Mouse (Mus musculus): ENCODE results near the gene Gstt2. TPM values are rescaled to one million over a fixed set of nuclear protein-coding genes. Genes with fewer than 3 reads are reported as not detected.

Gstt2 gene
- polyA plus RNA-seq, 1 experiment from 2014 or later = 7.2 TPM

DNA sequence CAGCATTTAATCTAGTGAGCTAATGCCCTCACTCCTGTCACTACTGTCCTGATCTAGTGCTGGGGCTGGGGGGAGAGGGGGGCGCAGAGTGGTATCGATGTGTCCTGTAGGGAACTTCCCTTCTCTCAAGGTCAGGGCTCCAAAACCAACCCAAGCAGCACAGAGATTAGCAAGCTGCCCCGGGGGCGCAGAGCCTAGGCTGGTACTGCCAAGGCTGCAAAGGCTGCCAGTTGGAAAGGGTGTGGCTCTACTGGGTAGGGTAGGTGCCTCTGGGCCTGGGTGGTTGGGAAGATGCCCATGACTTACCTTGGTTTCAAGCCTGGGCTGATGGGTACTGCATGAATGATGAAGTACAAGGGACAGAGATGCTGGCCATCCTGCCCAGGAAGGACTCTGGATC, 20.4 kb upstream of the Gstt2 start:
- Histone ChIP-seq H3K9me3 (ENCODE audit: control insufficient read depth, low read length) (no peaks in the 10 kb centered on the region), H3K27me3 (ENCODE audit: control insufficient read depth, insufficient read depth, low read length) (no peaks in the 10 kb centered on the region), H3K4me3 (ENCODE audit: low read depth, low read length) (no peak overlapping the region), H3K4me1 (ENCODE audit: control insufficient read depth, insufficient read depth, low read length) (peaks cover 10% of the 10 kb centered on the region; the same call in 1 of the 2 replicates), H3K9ac (ENCODE audit: low read length) (no peak overlapping the region), H3K27ac (ENCODE audit: low read depth, low read length) (no peak overlapping the region), H3K4me2 (ENCODE audit: low read depth) (no peak overlapping the region), H3K36me3 (ENCODE audit: control insufficient read depth, insufficient read depth, low read length) (no peaks in the 10 kb centered on the region; the same call in 1 of the 2 replicates)
- DNase-seq (ENCODE audit: low spot score) = no peak
- ATAC-seq (ENCODE audit: insufficient read depth, low FRiP score, low TSS enrichment) = no peak
- WGBS = 99% methylated on average over 4 of the region's 4 CpGs

DNA sequence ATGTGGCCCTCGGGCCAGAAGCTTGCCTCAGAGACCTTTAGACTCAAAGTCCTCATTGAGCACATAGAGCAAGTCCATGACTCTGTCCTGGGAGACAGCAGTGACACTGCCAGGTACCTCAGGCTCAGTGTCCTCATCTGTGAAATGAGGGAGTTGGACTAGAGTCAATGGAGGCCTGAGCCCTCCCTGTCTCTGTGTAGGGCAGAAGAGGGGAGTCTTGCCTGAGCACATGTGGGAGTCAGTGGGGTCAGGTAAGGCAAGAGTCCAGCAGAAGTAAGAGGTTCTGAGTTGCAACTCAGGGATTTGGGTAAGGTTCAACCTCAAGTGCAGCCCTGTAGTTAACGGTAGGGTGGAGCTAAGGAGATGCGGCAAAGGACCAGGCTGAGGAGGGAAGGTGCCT, 19.8 kb upstream of the Gstt2 start:
- Histone ChIP-seq H3K36me3 (ENCODE audit: control insufficient read depth, insufficient read depth, low read length) (no peaks in the 10 kb centered on the region; the same call in 1 of the 2 replicates), H3K9me3 (ENCODE audit: control insufficient read depth, low read length) (no peaks in the 10 kb centered on the region), H3K4me1 (ENCODE audit: control insufficient read depth, insufficient read depth, low read length) (peaks cover 10% of the 10 kb centered on the region; the same call in 1 of the 2 replicates), H3K9ac (ENCODE audit: low read length) (no peak overlapping the region), H3K27me3 (ENCODE audit: control insufficient read depth, insufficient read depth, low read length) (no peaks in the 10 kb centered on the region), H3K4me3 (ENCODE audit: low read depth, low read length) (no peak overlapping the region), H3K27ac (ENCODE audit: low read depth, low read length) (no peak overlapping the region), H3K4me2 (ENCODE audit: low read depth) (no peak overlapping the region)
- no peak for DNase-seq (ENCODE audit: low spot score)
- ATAC-seq (ENCODE audit: insufficient read depth, low FRiP score, low TSS enrichment) = no peak
- 88% methylated on average over 3 of the region's 3 CpGs for WGBS

DNA sequence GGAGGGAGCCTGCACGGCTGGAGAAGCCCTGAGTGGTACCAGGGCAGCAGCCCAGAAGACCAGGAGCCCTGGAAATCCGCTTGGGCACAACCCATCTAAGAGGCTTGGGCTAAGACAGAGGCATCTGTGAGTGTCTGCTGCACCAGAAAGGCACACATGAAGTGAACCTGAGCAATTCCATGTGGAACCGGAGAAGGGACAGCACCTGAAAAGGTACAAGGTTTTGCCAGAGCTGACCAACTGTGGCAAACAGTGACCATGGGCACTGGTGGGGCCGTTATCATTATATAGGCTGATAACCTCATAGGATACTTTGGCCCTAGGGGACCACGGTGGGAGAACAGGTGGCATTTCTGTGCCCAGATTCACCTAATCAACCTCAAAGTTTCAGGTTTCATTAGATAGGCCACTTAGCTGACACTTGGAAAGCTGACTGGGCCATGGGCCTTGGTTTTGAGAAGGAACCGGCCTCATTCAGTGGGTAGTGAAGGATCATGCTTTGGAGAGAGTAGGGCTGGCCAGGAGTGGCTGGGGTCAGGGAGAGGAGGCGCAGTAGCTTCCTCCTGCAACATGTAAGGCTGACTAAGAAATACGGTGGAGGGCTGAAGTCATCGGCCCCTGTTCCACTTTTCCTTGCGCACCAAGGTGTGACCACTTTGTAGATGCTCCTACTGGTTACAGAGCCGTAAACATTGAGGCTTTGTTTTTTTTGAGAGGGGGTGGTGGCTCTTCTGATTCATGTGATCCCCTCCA, 19.1 kb upstream of the Gstt2 start:
- H3K4me3 ChIP-seq (ENCODE audit: low read depth, low read length) = no peak overlapping the region
- DNase-seq (ENCODE audit: low spot score) = no peak
- no peak for ATAC-seq (ENCODE audit: insufficient read depth, low FRiP score, low TSS enrichment)
- no peak overlapping the region for H3K4me2 ChIP-seq (ENCODE audit: low read depth)
- no peaks in the 10 kb centered on the region for H3K9me3 ChIP-seq (ENCODE audit: control insufficient read depth, low read length)
- H3K4me1 ChIP-seq (ENCODE audit: control insufficient read depth, insufficient read depth, low read length) = peaks cover 14% of the 10 kb centered on the region
- H3K27me3 ChIP-seq (ENCODE audit: control insufficient read depth, insufficient read depth, low read length) = no peaks in the 10 kb centered on the region
- H3K36me3 ChIP-seq (ENCODE audit: control insufficient read depth, insufficient read depth, low read length) = no peaks in the 10 kb centered on the region; the same call in 1 of the 2 replicates
- H3K27ac ChIP-seq (ENCODE audit: low read depth, low read length) = no peak overlapping the region
- WGBS = 81% methylated on average over 11 of the region's 11 CpGs
- no peak overlapping the region for H3K9ac ChIP-seq (ENCODE audit: low read length)

DNA sequence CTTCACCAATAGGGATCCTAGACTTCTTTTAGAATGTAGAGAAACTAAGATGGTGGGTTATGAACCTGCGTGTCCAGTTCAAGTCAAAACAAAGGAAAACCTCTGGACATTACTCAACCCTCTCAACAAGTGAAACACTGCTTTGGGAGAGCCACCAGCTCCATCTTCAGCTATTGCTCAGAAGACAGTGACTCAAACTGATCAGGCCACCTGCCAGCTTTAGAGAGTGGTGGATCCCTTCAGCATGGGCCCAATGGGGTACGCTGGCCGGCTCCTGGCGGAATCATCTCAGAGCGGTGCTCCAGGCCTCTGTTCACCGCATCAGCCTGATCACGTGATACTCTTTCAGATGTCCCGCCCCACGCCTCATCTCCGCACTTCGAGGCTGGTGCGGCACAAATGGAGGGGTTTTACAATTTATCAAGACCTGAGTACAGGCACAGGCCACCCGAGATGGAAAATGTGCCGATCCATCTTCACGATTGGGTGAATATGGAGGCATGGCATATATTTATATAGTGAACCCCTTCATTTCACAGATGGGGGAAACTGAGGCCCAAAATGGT, 18.3 kb upstream of the Gstt2 start:
- WGBS = 86% methylated on average over 15 of the region's 15 CpGs
- Histone ChIP-seq H3K9ac (ENCODE audit: low read length) (no peak overlapping the region), H3K4me3 (ENCODE audit: low read depth, low read length) (no peak overlapping the region)

DNA sequence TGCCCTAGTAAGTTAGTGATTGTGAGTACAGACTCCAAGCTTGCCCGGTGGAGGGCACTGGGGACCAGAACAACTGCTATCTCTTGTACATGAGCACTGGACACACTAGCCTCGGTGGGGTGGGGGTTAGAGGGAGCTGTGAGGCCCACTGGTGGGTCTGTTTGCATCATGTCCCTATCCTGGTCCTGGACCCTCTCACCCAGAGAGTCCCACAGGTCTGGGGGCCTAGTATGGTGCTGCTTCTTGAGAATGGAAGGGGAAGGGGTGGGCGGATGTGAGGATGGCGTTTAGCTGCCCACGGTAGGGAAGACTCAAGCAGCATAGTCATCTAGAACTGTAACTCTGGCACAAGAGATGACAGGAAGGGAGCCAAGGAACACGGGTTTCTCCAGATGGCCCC, 17.6 kb upstream of the Gstt2 start:
- no peak overlapping the region for H3K4me2 ChIP-seq (ENCODE audit: low read depth)
- no peaks in the 10 kb centered on the region; the same call in 1 of the 2 replicates for H3K36me3 ChIP-seq (ENCODE audit: control insufficient read depth, insufficient read depth, low read length)
- no peaks in the 10 kb centered on the region for H3K27me3 ChIP-seq (ENCODE audit: control insufficient read depth, insufficient read depth, low read length)
- no peak overlapping the region for H3K27ac ChIP-seq (ENCODE audit: low read depth, low read length)
- 91% methylated on average over 6 of the region's 6 CpGs for WGBS
- DNase-seq (ENCODE audit: low spot score) (no peak), ATAC-seq (ENCODE audit: insufficient read depth, low FRiP score, low TSS enrichment) (no peak)
- peaks cover 8% of the 10 kb centered on the region for H3K4me1 ChIP-seq (ENCODE audit: control insufficient read depth, insufficient read depth, low read length)
- no peak overlapping the region for H3K9ac ChIP-seq (ENCODE audit: low read length)
- no peak overlapping the region for H3K4me3 ChIP-seq (ENCODE audit: low read depth, low read length)
- no peaks in the 10 kb centered on the region for H3K9me3 ChIP-seq (ENCODE audit: control insufficient read depth, low read length)

More for the DNA sequence above, 18.3 kb upstream of the Gstt2 start:
- H3K4me2 ChIP-seq (ENCODE audit: low read depth) = no peak overlapping the region
- H3K36me3 ChIP-seq (ENCODE audit: control insufficient read depth, insufficient read depth, low read length) = no peaks in the 10 kb centered on the region; the same call in 1 of the 2 replicates
- DNase-seq (ENCODE audit: low spot score) (no peak), ATAC-seq (ENCODE audit: insufficient read depth, low FRiP score, low TSS enrichment) (no peak)
- H3K27me3 ChIP-seq (ENCODE audit: control insufficient read depth, insufficient read depth, low read length) = no peaks in the 10 kb centered on the region
- no peaks in the 10 kb centered on the region for H3K9me3 ChIP-seq (ENCODE audit: control insufficient read depth, low read length)
- H3K27ac ChIP-seq (ENCODE audit: low read depth, low read length) = no peak overlapping the region
- H3K4me1 ChIP-seq (ENCODE audit: control insufficient read depth, insufficient read depth, low read length) = peaks cover 9% of the 10 kb centered on the region

DNA sequence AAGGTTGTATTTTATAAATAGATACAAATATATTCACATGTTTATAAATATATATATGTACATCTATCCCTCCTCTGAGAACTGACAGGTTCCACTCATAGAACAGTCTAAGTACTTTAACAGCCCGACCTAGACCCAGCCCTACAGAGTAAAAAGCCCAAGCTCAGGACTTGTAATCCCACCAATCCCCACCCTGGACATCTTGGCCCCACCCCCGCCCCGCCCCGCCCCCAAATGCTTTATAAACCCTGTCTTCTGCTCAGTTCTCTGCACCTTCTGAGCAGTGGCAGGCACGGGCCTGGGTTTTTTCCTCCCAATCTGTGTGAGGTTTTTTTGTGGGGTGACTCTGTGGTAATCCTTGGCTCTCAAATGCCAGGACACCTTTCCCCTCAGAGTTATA, 16.9 kb upstream of the Gstt2 start:
- WGBS = 44% methylated on average over 5 of the region's 5 CpGs

DNA sequence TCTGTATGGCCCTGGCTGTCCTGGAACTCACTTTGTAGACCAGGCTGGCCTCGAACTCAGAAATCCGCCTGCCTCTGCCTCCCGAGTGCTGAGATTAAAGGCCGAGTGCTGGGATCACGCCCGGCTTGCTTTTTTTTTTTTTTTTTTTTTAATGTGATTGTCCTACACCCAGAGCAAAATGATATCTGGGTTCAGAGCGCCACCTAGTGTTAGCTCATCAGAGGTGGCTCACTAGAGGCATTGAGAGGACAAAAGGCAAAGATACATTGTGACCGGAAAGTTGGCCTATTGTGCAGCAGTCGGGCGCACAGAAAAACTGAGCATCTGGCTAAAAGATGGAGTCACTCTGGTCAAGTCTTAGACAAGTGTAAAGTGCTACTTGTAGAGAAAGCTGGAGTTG, 16.2 kb upstream of the Gstt2 start:
- Histone ChIP-seq H3K4me3 (ENCODE audit: low read depth, low read length) (no peak overlapping the region), H3K9me3 (ENCODE audit: control insufficient read depth, low read length) (no peaks in the 10 kb centered on the region), H3K4me1 (ENCODE audit: control insufficient read depth, insufficient read depth, low read length) (peaks cover 6% of the 10 kb centered on the region), H3K4me2 (ENCODE audit: low read depth) (no peak overlapping the region), H3K9ac (ENCODE audit: low read length) (no peak overlapping the region), H3K36me3 (ENCODE audit: control insufficient read depth, insufficient read depth, low read length) (no peaks in the 10 kb centered on the region; the same call in 1 of the 2 replicates), H3K27ac (ENCODE audit: low read depth, low read length) (no peak overlapping the region), H3K27me3 (ENCODE audit: control insufficient read depth, insufficient read depth, low read length) (no peaks in the 10 kb centered on the region)
- 32% methylated on average over 10 of the region's 10 CpGs for WGBS
- peak; percentile 84 for DNase-seq (ENCODE audit: low spot score)
- peak; percentile 67 for ATAC-seq (ENCODE audit: insufficient read depth, low FRiP score, low TSS enrichment)

More for the DNA sequence above, 16.9 kb upstream of the Gstt2 start:
- ATAC-seq (ENCODE audit: insufficient read depth, low FRiP score, low TSS enrichment) = no peak
- Histone ChIP-seq H3K27me3 (ENCODE audit: control insufficient read depth, insufficient read depth, low read length) (no peaks in the 10 kb centered on the region), H3K4me3 (ENCODE audit: low read depth, low read length) (no peak overlapping the region), H3K4me1 (ENCODE audit: control insufficient read depth, insufficient read depth, low read length) (peaks cover 8% of the 10 kb centered on the region), H3K9me3 (ENCODE audit: control insufficient read depth, low read length) (no peaks in the 10 kb centered on the region), H3K36me3 (ENCODE audit: control insufficient read depth, insufficient read depth, low read length) (no peaks in the 10 kb centered on the region; the same call in 1 of the 2 replicates), H3K9ac (ENCODE audit: low read length) (no peak overlapping the region), H3K4me2 (ENCODE audit: low read depth) (no peak overlapping the region), H3K27ac (ENCODE audit: low read depth, low read length) (no peak overlapping the region)
- no peak for DNase-seq (ENCODE audit: low spot score)

DNA sequence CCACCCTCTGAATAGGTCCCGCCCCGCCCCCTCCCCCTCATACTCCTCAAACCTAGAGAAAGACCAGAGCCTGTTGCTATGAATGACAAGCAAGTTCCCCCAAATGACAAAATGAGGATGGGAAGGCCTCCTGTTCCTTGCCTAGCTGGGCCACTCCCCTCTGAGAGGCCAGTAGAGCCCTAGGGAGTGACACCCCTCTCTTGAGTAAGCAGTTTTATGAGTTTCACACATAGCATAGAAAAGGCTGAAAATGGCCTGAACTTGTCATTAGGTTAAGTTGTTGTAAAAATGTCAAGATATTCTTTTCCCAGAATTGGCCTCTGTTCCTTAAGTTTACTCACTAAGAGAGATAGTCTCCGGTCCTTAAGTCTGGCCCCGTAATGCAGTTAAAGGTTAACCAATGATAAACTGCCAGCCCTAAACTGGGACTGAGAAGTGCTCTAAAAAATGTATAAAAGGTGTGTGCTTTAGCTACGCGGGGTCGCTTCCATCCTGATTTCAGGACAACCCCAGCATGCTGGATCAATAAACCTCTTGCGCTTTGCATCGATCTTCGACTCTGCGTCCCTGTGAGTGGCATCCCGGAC, 15.4 kb upstream of the Gstt2 start:
- WGBS = 91% methylated on average over 12 of the region's 12 CpGs
- H3K9me3 ChIP-seq (ENCODE audit: control insufficient read depth, low read length) = no peaks in the 10 kb centered on the region
- no peaks in the 10 kb centered on the region for H3K27me3 ChIP-seq (ENCODE audit: control insufficient read depth, insufficient read depth, low read length)
- H3K4me3 ChIP-seq (ENCODE audit: low read depth, low read length) = no peak overlapping the region
- no peaks in the 10 kb centered on the region; the same call in 1 of the 2 replicates for H3K36me3 ChIP-seq (ENCODE audit: control insufficient read depth, insufficient read depth, low read length)
- ATAC-seq (ENCODE audit: insufficient read depth, low FRiP score, low TSS enrichment) = no peak
- DNase-seq (ENCODE audit: low spot score) = no peak
- H3K4me1 ChIP-seq (ENCODE audit: control insufficient read depth, insufficient read depth, low read length) = peaks cover 3% of the 10 kb centered on the region
- H3K27ac ChIP-seq (ENCODE audit: low read depth, low read length) = no peak overlapping the region
- no peak overlapping the region for H3K9ac ChIP-seq (ENCODE audit: low read length)
- no peak overlapping the region for H3K4me2 ChIP-seq (ENCODE audit: low read depth)

Measured in neural tube, embryonic 11.5 days (tissue).